Mouse (Mus musculus): ENCODE data around the gene Gm37240. TPM values are rescaled to one million over a fixed set of nuclear protein-coding genes. Genes with fewer than 3 reads are reported as not detected.

Gene Gm37240
- polyA plus RNA-seq, 1 experiment: 1.9 TPM

GRCm38 (mm10) chr3:85833627-85834026 lies 53.7 kb downstream of the Gm37240 start:
- TF ChIP-seq POLR2A (IDR thresholded peaks at IDR 0.05; ENCODE audit: low read depth, low read length) (no peak), CTCF (IDR thresholded peaks at IDR 0.05; ENCODE audit: borderline replicate concordance, insufficient read depth, low read length) (no peak)
- H3K4me1 ChIP-seq (ENCODE audit: control insufficient read depth, insufficient read depth, low read length): no peaks in the 10 kb centered on the region
- H3K4me3 ChIP-seq (ENCODE audit: insufficient read depth, low read length): no peak overlapping the region
- no peak overlapping the region for H3K27ac ChIP-seq (ENCODE audit: insufficient read depth, low read length)

GRCm38 (mm10) chr3:85832490-85833155 lies 54.7 kb downstream of the Gm37240 start:
- no peak overlapping the region for H3K27ac ChIP-seq (ENCODE audit: insufficient read depth, low read length)
- H3K4me1 ChIP-seq (ENCODE audit: control insufficient read depth, insufficient read depth, low read length): no peaks in the 10 kb centered on the region; the same call in 1 of the 2 replicates
- H3K4me3 ChIP-seq (ENCODE audit: insufficient read depth, low read length): no peak overlapping the region
- TF ChIP-seq CTCF (IDR thresholded peaks at IDR 0.05; ENCODE audit: borderline replicate concordance, insufficient read depth, low read length) (no peak), POLR2A (IDR thresholded peaks at IDR 0.05; ENCODE audit: low read depth, low read length) (no peak)

GRCm38 (mm10) chr3:85831785-85832184 lies 55.5 kb downstream of the Gm37240 start:
- Histone ChIP-seq H3K4me1 (ENCODE audit: control insufficient read depth, insufficient read depth, low read length) (no peaks in the 10 kb centered on the region; the same call in 1 of the 2 replicates), H3K27ac (ENCODE audit: insufficient read depth, low read length) (no peak overlapping the region), H3K4me3 (ENCODE audit: insufficient read depth, low read length) (no peak overlapping the region)
- no peak for TF ChIP-seq POLR2A (IDR thresholded peaks at IDR 0.05; ENCODE audit: low read depth, low read length)
- no peak for TF ChIP-seq CTCF (IDR thresholded peaks at IDR 0.05; ENCODE audit: borderline replicate concordance, insufficient read depth, low read length)

- no peaks in the 10 kb centered on the region; the same call in 1 of the 2 replicates for H3K4me1 ChIP-seq (ENCODE audit: control insufficient read depth, insufficient read depth, low read length)
- no peak overlapping the region for H3K4me3 ChIP-seq (ENCODE audit: insufficient read depth, low read length)
- no peak overlapping the region for H3K27ac ChIP-seq (ENCODE audit: insufficient read depth, low read length)
- TF ChIP-seq POLR2A (IDR thresholded peaks at IDR 0.05; ENCODE audit: low read depth, low read length) (no peak), CTCF (IDR thresholded peaks at IDR 0.05; ENCODE audit: borderline replicate concordance, insufficient read depth, low read length) (no peak)
Observed at GRCm38 (mm10) chr3:85829047-85829446, 58.3 kb downstream of the Gm37240 start.

GRCm38 (mm10) chr3:85827815-85828214 lies 59.5 kb downstream of the Gm37240 start:
- no peak overlapping the region for H3K27ac ChIP-seq (ENCODE audit: insufficient read depth, low read length)

GRCm38 (mm10) chr3:85827283-85827682 lies 60.0 kb downstream of the Gm37240 start:
- H3K27ac ChIP-seq (ENCODE audit: insufficient read depth, low read length): no peak overlapping the region
- no peaks in the 10 kb centered on the region; the same call in 1 of the 2 replicates for H3K4me1 ChIP-seq (ENCODE audit: control insufficient read depth, insufficient read depth, low read length)
- H3K4me3 ChIP-seq (ENCODE audit: insufficient read depth, low read length): no peak overlapping the region
- TF ChIP-seq POLR2A (IDR thresholded peaks at IDR 0.05; ENCODE audit: low read depth, low read length) (no peak), CTCF (IDR thresholded peaks at IDR 0.05; ENCODE audit: borderline replicate concordance, insufficient read depth, low read length) (no peak)

More at GRCm38 (mm10) chr3:85827815-85828214, 59.5 kb downstream of the Gm37240 start:
- H3K4me3 ChIP-seq (ENCODE audit: insufficient read depth, low read length): no peak overlapping the region
- TF ChIP-seq POLR2A (IDR thresholded peaks at IDR 0.05; ENCODE audit: low read depth, low read length): no peak
- TF ChIP-seq CTCF (IDR thresholded peaks at IDR 0.05; ENCODE audit: borderline replicate concordance, insufficient read depth, low read length): no peak
- H3K4me1 ChIP-seq (ENCODE audit: control insufficient read depth, insufficient read depth, low read length): no peaks in the 10 kb centered on the region; the same call in 1 of the 2 replicates

- Histone ChIP-seq H3K4me3 (ENCODE audit: insufficient read depth, low read length) (no peak overlapping the region), H3K27ac (ENCODE audit: insufficient read depth, low read length) (no peak overlapping the region), H3K4me1 (ENCODE audit: control insufficient read depth, insufficient read depth, low read length) (no peaks in the 10 kb centered on the region)
- TF ChIP-seq POLR2A (IDR thresholded peaks at IDR 0.05; ENCODE audit: low read depth, low read length) (no peak), CTCF (IDR thresholded peaks at IDR 0.05; ENCODE audit: borderline replicate concordance, insufficient read depth, low read length) (no peak)
Observed at GRCm38 (mm10) chr3:85820839-85821548, 66.3 kb downstream of the Gm37240 start.

GRCm38 (mm10) chr3:85819319-85819718 lies 68.0 kb downstream of the Gm37240 start:
- Histone ChIP-seq H3K27ac (ENCODE audit: insufficient read depth, low read length) (no peak overlapping the region), H3K4me3 (ENCODE audit: insufficient read depth, low read length) (no peak overlapping the region), H3K4me1 (ENCODE audit: control insufficient read depth, insufficient read depth, low read length) (peaks cover 3% of the 10 kb centered on the region; the same call in 1 of the 2 replicates)
- TF ChIP-seq POLR2A (IDR thresholded peaks at IDR 0.05; ENCODE audit: low read depth, low read length): no peak
- no peak for TF ChIP-seq CTCF (IDR thresholded peaks at IDR 0.05; ENCODE audit: borderline replicate concordance, insufficient read depth, low read length)

GRCm38 (mm10) chr3:85817191-85817590 lies 70.1 kb downstream of the Gm37240 start, which contains the start of gene Fam160a1:
Gene Fam160a1, minus strand, starts transcription at chr3:85817291.
- H3K4me1 ChIP-seq (ENCODE audit: control insufficient read depth, insufficient read depth, low read length): peaks cover 6% of the 10 kb centered on the region
- TF ChIP-seq CTCF (IDR thresholded peaks at IDR 0.05; ENCODE audit: borderline replicate concordance, insufficient read depth, low read length): no peak
- no peak for TF ChIP-seq POLR2A (IDR thresholded peaks at IDR 0.05; ENCODE audit: low read depth, low read length)
- H3K27ac ChIP-seq (ENCODE audit: insufficient read depth, low read length): no peak within 1 kb of the TSS
- H3K4me3 ChIP-seq (ENCODE audit: insufficient read depth, low read length): no peak within 1 kb of the TSS

GRCm38 (mm10) chr3:85814241-85814640 lies 73.1 kb downstream of the Gm37240 start:
- Histone ChIP-seq H3K4me1 (ENCODE audit: control insufficient read depth, insufficient read depth, low read length) (peaks cover 6% of the 10 kb centered on the region), H3K4me3 (ENCODE audit: insufficient read depth, low read length) (no peak overlapping the region), H3K27ac (ENCODE audit: insufficient read depth, low read length) (peak overlapping the region; percentile 86)
- TF ChIP-seq POLR2A (IDR thresholded peaks at IDR 0.05; ENCODE audit: low read depth, low read length): no peak
- TF ChIP-seq CTCF (IDR thresholded peaks at IDR 0.05; ENCODE audit: borderline replicate concordance, insufficient read depth, low read length): no peak
